Mouse (Mus musculus) urinary bladder, postnatal 25 days (tissue): ENCODE measurements at regions not wholly inside any gene's neighbourhood (a gene's known extent, or its start where the extent isn't known, plus 50 kb on each side); places are given as distances from the start of the nearest gene placed in this dataset.

Experiments
- DNase-seq: peaks from one replicate; pipeline ENCODE4 v3.0.0; 2022; ENCODE audit warnings: low spot score

DNA sequence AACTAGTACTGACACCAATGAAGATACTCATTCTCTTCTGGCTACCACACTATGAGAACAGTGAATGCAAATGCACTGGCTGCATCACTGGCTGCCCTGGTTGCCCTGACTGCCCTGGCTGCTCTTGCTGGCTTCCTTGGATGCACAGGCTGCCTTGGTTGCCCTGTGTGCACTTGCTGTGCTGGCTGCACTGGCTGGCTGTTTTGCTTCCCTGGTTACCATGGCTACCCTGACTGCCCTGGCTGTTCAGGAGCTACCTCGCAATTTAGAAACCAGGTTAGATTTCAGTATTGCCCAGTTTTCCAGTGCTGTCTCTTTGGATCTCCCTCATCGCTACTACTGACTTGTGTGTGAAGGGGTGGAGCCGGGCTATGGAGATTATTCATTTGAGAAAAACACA lies 175.7 kb downstream of the Fat4 start:
- no peak for DNase-seq

DNA sequence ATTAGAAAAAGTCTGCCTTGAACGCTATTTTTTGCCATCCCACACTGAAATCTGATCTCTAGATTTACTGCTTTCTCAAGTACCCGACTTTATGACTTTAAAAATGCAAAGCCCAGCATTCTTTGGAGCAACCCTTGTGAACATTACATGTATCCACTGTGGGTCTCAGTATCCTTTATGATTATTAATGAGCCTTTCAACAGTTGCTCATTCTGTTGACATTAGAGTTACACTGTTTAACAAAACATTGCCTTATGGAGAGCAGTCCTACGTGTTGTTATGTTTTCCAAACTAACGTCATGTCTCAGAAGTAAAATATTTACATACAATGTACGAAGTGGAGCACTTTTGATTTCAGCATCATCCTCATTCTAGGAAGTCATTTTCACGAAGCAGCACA lies 178.7 kb downstream of the Fat4 start:
- DNase-seq, result no peak

DNA sequence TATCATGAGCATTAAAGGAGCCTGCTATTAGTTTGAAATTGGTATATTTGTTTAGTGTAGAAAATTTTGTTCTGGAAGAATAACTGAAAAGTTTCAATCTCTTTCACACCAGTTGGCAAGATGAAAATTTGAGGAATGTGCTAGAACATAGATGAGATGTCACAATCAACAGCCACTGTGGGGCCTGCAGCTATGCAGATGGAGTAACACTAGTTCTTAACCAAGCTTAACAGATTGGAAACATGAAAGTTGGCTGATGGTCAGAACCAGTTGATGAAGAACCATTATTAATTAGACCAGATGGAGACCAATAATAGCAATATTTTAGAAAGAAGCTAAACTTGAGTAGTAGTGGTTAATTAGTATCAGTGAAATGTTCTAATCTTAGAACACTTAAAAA lies 182.3 kb downstream of the Fat4 start:
- DNase-seq, result no peak

DNA sequence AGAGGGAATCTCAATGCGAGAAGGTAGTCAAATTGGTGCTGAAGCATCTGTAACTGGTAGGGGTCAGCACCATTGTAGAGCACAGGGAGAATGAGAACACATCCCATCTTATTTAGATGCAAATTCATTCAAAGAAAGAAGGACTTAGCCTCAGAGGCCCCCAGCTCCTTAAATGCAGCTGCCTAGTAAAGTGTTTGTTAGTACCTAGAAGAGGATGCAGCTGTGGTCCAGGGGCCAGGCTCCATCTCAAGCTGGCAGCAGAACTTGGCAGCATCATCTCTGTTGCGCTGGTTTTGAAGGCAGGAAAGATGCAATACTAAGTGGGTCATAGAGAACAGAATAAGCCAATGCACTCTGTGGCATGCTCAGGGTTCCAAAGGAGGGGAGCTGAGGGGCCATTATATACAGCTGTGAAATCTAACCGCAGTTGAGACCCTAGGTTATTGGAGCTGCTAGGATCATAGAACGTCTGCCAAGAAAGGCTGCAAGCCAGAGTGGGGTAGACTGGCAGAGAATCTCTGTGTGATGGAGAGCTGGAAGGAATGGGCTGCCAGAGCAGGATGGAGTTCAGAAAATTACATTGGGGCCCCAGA lies 196.0 kb downstream of the Fat4 start:
- no peak for DNase-seq

DNA sequence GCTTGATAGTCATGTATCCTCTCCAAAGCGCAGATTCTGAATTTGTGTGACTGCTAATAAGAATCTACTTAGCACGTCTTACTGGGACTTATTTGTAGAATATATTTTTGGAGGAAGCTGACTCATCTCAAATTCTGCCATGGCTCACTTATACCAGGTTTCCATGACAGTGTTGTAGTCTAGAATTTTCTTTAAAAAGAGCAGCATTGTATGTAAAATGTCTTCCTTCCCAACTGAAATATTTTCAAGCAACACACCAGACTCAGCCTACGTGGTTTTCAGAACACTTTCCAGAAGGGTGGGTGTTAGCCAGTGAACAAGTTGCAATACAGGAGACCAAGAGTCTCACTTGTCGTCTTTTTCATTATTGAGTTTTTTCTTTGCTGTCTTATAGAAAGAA lies 202.2 kb downstream of the Fat4 start:
- no peak for DNase-seq

DNA sequence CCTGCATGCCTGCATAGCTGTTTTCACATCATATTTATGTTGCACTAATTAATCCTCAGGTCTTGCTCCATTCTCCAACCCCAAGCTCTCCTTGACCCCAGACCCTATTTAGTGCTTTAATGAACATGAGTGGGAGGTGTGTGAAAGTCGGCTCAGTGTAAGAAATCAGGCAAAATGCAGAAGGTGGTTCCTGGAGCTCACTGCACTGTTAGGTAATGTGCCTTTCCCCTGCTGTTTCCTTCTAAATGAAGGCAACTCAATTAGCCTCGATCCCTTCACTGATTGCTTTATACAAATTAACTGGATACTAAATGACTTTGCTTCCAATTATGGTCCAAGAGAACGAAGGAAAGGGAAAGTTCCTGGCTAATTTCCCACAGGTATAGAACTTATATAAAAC lies 215.6 kb downstream of the Fat4 start:
- no peak for DNase-seq

DNA sequence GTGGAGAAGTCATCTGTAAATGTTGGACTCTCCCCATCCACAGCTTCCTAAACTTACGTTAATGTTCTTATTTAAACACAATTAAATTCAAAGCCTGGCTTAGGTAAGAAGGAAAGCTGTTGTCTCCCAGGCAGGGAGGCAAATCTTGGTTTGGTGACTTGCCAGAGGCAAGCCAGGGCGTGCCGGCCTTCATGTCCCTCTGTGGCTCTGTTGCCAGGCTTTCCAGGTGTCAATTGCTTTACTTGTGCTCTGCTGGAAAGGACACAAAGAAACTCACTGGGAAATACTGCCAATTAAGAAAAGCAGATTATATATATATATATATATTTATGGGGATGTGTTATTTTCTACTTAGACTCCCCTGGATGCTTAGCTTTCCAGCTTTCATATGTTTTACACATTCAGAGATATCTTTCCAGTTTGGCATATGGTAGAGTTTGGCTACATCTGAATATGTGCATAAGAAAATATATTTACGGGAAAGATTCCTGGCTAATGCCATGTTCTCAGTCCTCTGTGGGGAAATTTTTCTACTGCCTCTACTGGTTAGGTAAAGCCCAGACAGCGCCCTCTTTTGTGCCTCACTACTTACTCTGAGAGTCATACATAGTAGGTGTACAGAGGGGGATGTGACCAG lies 223.1 kb downstream of the Fat4 start:
- no peak for DNase-seq

DNA sequence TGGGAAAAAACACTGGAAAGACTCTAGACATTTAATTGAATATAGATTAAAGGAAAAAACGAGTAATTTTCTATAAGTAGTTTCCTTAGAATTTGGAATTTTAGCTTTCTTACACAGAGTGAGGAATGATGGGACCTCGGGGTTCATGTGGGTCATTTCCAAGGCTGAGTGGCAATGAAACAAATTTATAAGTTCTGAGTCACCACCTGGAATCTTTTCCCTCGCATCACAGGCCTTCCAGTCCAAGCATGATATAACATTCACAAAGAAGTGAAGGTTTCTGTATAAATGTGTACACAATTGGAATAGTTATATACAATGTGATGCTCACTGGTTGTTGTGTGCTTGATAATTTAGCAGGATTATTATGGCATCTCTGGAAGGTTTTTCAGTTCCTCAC lies 227.3 kb downstream of the Fat4 start:
- no peak for DNase-seq

DNA sequence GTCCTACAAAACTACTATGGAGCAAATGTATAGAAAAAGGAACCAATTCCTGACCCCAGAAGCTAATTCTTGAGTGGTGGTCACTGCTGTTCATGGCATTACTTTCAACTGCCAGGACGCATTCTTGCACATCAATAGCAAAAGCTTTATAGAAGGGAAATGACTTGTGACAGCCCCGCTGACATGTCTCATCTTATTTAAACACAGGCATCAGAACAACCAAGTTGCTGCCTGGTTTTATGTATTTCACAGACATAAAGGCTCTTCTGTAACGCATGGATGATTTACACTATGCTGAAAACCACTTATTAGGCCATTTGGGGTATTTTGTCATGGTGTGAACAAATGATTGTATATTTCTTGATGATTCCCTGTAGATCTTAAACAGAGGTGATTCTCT lies 228.1 kb downstream of the Fat4 start:
- no peak for DNase-seq

DNA sequence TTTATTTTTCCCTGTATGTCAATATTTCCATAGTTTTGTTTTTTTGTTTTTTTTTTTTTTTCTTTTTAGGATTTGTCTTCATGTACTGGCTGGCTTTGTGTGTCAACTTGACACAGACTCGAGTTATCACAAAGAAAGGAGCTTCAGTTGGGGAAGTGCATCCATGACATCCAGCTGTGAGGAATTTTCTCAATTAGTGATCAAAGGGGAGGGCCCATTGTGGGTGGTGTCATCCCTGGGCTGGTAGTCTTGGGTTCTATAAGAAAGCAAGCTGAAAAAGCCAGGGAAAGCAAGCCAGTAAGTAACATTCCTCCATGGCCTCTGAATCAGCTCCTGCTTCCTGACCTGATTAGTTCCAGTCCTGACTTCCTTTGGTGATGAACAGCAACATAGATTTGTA lies 228.7 kb downstream of the Fat4 start:
- no peak for DNase-seq

DNA sequence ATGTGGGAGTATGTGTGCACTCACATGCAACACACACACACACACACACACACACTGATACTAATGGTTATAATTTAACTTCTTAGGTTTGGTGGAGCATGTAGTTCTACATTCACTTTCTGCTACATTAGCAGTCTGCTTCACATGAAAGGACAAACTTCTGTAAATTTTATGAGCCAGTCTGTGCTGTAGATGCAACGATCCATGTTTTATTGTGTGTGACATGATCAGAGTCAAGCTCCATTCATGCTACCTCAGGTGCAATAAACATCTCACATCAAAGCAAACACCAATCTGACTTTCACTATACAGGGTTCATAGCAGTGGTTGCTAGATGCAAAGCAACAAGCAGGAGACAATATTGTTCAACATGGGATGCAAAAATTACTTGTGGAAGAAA lies 235.5 kb downstream of the Fat4 start:
- no peak for DNase-seq

DNA sequence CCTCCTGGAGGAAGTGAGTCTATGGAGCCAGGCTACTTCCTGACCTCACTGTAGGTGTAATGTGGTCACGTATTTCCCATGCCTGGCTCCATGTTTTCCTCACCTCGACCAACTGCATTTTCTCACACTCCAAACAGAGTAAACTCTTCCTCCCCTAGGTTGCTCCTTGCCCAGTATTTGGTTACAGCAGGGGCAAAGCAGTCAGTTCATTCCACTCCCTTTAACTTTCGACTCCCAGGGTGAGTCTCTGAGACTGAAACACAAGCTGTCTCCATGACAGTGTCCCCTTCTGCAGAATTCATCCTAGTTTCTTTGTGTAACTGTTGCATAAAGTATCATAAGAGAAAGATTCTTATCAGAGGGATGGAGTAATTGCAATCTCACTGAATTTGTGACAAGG lies 243.8 kb downstream of the Fat4 start:
- DNase-seq, result no peak

DNA sequence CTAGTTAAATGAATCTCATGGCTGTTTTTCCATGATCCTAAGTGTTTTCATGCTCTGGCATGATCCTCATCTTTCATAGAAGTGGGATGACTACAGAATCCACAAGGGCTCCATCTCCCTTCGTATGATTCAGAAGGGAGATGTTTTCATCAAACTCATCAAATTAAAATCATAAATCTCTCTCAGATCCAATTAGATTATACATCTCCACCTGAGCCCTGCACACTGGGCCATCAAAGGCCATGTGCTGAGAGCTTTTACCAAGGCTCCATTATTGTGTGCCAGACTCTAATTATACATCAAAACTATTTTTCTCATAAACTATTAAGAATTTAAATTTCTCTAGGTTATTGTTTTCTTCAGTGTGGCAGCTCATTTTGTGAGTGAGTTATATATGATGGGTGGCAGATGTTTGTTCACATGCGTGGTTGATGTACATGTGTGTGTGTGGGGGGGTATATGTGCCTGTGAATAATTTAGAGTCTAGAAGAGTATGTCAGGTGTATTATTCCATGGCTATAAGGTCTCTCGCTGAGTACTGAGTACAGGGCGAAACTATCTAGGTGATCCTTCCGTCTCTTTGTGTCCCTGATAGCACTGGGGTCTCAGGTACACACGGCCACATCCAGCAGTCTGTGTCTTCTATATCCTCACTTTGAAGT lies 278.4 kb downstream of the Fat4 start:
- no peak for DNase-seq

DNA sequence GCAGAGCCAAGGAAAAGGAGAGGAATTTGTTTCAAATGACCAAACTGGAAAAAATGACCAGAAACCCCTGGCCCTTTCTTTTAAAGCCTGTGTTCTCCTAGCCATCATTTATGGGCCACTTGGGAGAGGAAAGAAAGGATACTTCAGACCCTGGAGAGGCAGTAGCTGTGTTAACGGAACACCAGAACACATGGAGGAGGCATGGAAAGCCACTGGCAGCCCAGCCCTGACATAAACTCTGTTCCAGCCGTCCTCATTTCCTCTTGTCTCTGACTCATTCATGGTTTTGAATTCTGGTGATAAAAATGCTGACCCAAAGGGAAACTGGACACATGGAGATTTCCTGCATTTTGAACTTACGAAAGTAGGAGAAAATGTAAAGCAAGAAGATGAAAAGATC lies 295.9 kb downstream of the Fat4 start:
- DNase-seq, result no peak

DNA sequence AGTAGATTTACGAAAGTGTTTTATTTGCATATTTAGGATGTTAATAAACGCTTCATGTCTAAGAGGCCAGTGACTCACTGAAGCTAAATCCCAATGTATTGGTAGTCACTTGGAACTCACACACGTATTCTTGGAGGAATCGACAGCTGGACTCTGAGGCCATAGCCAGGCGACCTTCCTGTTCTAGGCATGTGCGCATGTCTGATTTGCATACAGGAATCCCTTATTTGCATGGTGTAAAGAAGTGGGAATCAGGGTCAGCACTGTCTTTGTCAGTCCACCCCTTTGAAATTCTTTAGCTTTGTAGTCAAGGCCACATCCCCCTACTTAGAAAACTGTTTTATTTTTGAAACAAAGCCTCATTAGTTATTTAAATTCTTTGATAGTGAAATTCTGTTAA lies 308.4 kb downstream of the Fat4 start:
- DNase-seq, result no peak

DNA sequence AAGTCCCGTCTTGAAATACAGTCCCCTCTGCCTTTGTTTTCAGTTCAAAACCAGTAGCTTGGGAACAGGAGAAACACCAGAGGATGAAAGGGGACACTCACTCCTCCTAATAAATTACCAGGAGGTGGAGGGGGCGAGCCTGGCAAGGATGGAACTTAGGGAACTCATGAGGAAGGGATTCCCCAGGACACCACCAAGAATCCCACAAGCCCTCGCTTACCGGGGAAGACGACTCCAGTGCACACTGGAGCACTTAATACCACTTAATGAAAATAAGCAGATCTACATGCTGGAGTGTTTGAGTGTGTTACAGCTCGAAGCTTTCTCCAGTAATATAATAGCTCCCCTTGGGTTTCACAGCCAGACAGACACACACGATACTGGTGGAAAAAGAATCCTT lies 315.9 kb downstream of the Fat4 start:
- no peak for DNase-seq

DNA sequence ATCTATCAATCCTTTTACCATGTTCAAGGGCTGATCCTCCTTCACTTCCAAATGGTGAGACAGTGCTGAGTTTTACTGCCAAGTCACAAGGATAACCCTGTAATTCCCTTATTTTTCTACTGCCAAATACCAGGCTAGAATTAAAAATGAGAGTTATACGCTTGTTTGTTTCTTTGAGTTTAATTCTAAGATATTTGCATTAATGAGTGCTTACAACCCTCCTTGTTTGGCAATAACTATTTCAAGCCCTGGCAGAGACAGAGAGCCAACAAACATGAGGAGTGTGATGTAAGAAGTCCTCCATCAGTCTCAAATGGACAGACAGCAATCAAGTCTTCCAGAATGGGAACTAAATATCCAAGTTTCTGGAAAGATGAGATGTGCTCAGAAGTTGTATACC lies 321.9 kb downstream of the Fat4 start:
- no peak for DNase-seq

DNA sequence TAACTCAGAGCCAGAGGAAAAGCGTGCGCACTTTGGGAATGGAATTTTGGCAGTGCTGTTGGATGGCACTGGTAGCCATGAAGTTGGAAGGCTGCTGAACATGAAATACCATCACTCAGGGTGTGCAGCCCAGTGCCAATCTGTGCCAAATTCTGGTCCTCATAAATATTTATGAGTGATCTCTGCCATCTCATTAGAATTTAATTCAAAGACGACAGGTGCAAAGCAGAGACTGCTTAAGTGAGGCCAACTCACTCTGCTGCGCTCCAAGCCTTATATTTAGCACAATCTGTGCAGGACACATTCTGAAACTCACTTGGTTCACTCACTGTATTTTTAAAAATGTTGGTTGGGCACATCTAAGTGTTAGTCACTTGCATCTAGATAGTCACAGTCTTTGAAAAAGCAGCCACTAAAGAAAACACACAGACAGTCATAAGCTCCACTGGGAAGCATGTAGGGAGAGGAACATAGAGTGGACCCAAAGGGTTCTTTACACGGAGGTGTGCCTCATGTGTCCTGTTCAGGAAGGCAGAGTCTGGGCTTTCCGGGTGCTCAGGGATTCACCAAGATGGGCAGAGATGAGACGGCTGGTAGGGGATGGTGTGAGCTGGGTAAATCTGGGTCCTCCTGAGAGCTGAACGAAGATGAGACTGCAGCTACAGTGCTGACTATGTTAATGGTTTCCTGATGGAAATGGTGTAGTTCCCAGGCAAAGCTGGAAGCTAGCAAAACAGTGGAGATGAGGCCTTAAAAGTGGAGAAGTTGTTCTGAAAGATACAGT lies 322.8 kb downstream of the Fat4 start:
- no peak for DNase-seq

DNA sequence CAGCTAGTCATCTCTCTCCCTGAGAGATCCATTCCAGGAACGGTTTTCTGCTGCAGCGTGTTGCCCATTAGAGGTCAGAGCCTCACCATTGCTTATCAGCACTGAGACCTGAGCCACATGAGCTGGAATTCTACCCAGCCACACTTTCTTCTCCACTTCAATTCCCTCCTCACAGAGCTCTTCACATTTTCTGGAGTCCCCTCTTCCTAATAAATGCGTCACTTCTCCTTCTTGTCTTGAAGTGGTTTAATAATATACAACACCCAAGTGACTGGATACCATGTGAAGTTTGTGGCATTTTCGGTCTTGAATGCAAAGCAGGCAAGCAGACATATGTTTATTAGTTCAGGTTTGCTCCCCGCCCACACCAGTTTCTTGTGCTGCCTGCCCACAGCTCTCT lies 324.9 kb downstream of the Fat4 start:
- no peak for DNase-seq

DNA sequence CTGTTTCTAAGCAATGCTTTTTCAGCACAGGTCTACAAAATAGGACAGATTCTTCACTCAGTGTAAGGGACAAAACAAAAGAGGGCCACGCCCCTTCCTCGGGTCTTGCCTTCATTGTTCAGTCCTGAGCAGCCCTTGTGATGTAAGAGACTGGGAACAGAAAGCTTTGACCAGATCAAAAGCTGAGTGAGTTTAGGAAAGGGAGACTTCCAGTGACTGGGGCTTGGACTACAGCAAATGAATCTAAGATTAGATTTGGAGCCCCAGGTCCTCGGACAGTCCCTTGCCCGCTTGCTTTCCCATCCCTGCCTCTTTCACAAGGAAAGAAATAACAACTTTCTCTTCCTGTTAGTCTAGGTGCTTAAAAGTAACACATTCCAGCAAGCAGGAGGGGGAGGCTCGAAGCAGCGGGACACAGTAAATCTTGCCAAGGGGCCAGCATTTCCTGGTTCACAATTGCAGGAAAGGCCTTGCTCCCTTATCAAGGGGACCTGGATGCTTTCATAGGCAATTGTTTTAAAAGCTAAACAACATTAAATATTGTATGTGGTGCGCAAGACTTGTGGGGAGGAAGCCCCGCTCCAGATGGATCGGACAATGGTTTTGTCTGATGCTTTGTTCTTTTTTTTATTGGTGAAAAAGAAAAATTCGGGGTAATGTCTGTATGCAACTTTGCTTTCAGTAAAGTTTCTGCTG lies 333.4 kb downstream of the Fat4 start:
- DNase-seq, result no peak

DNA sequence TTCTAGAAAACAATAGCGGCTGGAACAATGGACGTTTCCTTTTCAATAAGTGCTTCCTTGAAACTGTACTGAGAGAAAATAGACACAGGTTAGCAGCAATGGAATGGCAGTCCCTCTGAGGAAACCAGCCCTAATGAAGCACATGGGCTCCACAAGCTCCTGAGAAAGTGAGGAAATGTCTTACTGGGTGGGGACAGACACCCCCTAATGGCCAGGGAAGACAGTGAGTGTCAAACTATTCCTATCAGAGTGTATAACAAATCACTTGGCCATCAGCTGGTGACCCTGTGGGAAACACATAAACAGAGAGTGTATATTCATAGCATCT lies 333.9 kb downstream of the Fat4 start:
- DNase-seq, result no peak

DNA sequence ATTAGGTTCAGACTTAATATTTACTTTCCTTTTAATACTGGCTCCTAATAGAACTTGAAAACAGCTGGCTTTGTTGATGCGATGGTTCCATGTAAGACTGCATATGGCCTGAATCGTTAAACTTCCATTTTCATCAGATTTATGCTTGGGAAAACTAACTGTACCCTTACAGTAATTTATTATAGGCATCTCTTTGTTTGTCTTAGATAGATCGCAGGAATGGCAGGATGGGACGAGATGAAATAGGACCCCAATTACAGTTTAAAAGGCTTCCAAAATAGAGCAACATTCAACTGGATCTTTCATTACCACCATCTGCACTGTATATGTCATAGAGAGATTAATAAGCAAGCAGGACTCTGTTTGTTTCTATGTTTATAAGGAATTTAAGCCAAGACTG lies 335.3 kb downstream of the Fat4 start:
- DNase-seq, result no peak

DNA sequence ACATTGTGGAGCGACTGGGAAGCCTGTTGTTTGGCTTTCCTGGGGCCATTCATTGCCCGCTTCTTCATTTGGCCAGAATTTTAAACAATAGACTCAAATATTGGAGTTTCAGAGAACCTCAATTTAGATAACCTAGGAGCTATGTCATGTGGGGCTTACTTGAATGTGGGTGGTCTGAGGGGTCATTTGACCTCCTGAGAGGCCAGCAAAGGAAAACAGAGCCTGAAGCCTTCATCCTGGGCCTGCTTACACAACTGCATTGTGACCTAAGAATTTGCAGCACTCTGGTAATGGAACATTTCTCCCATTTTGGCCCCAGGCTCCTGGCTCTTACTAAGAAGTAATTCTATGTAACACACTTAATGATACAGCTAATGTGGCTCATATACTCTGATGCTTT lies 348.2 kb downstream of the Fat4 start:
- no peak for DNase-seq
